Mouse (Mus musculus): ENCODE data around the gene Gcc1. TPM values are rescaled to one million over a fixed set of nuclear protein-coding genes. Genes with fewer than 3 reads are reported as not detected.
A peak's percentile ranks its signal among the peaks of the same experiment; 100 is the strongest.

Gene Gcc1
- polyA plus RNA-seq, 1 experiment, result 4.3 TPM

DNA sequence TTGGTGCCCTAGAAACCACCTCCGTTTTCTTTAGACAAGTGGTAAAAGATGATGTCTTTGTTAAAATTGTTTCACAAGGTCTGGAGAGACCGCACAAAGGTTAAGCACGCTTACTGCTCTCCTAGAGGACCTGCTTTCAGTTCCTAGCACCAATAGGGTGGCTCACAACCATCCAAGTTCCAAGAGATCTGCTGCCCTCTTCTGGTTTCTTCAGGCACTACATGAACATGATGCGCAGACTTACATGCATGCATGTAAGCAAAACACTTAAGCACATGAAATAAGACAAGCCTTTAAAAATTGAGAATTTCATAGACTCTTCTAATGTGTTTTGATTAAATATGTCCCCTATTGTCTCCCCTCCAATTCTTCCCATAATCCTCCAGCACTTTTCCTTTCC lies 28.4 kb downstream of the Gcc1 start:
- H3K27me3 ChIP-seq (replicated peaks), result peaks cover 47% of the 10 kb centered on the region
- peaks cover 13% of the 10 kb centered on the region for H3K4me1 ChIP-seq
- no peaks in the 10 kb centered on the region for H3K36me3 ChIP-seq (replicated peaks; ENCODE audit: low read length)
- peaks cover 28% of the 10 kb centered on the region for H3K9me3 ChIP-seq
- no peak overlapping the region for H3K4me3 ChIP-seq (replicated peaks)
- TF ChIP-seq FLI1 (IDR thresholded peaks at IDR 0.05; ENCODE audit: low read length) (no peak), GATA1 (IDR thresholded peaks at IDR 0.05; ENCODE audit: borderline replicate concordance, low read length) (no peak)

DNA sequence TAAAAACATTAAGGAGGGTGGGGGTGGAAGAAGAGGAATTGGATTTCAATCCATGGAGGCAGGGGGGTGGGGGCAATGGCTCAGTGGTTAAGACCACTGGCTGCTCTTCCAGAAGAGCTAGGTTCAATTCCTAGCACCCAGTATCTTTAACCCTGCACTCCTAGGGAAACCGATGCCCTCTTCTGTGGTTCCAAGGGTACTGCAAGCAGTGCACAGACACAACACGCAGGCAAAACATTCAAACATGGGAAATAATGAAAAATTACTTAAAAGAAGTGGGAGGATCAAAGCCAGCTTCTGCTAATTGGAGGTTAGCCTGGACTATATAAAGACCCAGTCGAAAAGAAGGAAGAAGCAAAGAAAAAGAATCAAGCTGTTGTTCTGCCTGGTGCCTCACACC lies 29.5 kb downstream of the Gcc1 start:
- TF ChIP-seq GATA1 (IDR thresholded peaks at IDR 0.05; ENCODE audit: borderline replicate concordance, low read length) (no peak), FLI1 (IDR thresholded peaks at IDR 0.05; ENCODE audit: low read length) (no peak)
- Histone ChIP-seq H3K4me3 (replicated peaks) (no peak overlapping the region), H3K36me3 (replicated peaks; ENCODE audit: low read length) (no peaks in the 10 kb centered on the region), H3K9me3 (peaks cover 18% of the 10 kb centered on the region), H3K27me3 (replicated peaks) (peaks cover 51% of the 10 kb centered on the region), H3K4me1 (peaks cover 13% of the 10 kb centered on the region)

DNA sequence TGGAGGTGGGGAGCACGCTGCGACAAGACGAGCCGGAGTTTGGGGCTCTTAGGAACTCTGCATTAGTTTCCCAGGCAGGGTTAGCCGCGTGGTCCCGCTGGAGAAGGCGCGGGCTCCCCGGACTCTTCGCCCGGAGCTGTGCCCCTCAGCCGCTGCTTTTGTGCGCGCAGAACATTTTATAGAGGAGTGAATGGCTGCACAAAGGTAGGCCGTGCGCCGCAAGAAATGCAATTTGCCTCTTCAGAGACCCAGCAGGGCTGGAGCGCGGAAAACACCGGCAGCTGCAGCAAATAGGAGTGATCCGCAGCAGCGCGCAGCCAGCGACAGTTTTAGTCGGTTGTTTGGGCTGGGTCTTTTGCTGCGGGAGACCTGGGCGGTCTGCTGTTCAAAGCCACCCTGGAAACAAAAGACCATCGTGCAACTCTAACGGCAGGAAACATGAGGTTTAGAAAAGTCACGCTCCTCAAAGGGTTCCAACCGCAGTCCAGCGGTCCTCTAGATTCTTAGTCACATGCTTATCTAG lies 30.4 kb downstream of the Gcc1 start, which contains the start of gene Zfp800:
TSS of gene Zfp800 (minus strand) at position 325 of the 523 bp plus-strand sequence.
- Histone ChIP-seq H3K4me1 (peaks cover 13% of the 10 kb centered on the region), H3K27me3 (replicated peaks) (peaks cover 51% of the 10 kb centered on the region), H3K9me3 (peaks cover 16% of the 10 kb centered on the region), H3K36me3 (replicated peaks; ENCODE audit: low read length) (no peaks in the 10 kb centered on the region), H3K4me3 (replicated peaks) (peak within 1 kb of the TSS; percentile 91)
- TF ChIP-seq FLI1 (IDR thresholded peaks at IDR 0.05; ENCODE audit: low read length) (no peak), GATA1 (IDR thresholded peaks at IDR 0.05; ENCODE audit: borderline replicate concordance, low read length) (no peak)

DNA sequence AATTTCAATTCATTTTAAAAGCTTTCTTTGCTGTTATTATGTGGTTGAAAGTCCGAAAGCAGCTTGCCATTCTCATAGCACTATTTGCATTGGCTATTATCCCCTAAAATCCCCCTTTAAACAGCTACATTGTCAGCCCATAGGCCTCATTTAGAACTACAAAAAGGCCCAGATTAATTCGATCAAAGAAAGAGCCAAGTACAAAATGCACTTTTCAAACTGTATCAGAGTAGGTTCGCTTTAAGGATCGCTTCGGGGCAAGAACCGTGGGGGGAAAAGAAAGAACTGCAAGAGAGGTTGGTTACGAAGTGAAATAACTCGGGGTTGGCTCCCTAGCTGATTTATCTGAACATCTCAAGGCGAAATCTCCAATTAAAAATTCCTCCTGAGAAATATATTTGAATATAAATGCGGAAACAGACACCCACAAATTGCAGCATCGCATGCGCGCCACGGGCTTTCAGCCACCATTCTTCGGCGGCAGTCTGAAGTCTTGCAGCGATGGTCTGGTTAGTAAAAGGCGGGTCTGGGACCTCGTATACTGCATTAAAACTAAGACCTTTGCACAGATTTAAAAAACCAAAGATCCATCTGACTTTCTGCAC lies 31.2 kb downstream of the Gcc1 start:
- peak overlapping the region; percentile 91 for H3K4me3 ChIP-seq (replicated peaks)
- peaks cover 13% of the 10 kb centered on the region for H3K4me1 ChIP-seq
- no peaks in the 10 kb centered on the region for H3K36me3 ChIP-seq (replicated peaks; ENCODE audit: low read length)
- H3K27me3 ChIP-seq (replicated peaks), result peaks cover 51% of the 10 kb centered on the region
- peaks cover 16% of the 10 kb centered on the region for H3K9me3 ChIP-seq
- TF ChIP-seq GATA1 (IDR thresholded peaks at IDR 0.05; ENCODE audit: borderline replicate concordance, low read length) (no peak), FLI1 (IDR thresholded peaks at IDR 0.05; ENCODE audit: low read length) (no peak)

DNA sequence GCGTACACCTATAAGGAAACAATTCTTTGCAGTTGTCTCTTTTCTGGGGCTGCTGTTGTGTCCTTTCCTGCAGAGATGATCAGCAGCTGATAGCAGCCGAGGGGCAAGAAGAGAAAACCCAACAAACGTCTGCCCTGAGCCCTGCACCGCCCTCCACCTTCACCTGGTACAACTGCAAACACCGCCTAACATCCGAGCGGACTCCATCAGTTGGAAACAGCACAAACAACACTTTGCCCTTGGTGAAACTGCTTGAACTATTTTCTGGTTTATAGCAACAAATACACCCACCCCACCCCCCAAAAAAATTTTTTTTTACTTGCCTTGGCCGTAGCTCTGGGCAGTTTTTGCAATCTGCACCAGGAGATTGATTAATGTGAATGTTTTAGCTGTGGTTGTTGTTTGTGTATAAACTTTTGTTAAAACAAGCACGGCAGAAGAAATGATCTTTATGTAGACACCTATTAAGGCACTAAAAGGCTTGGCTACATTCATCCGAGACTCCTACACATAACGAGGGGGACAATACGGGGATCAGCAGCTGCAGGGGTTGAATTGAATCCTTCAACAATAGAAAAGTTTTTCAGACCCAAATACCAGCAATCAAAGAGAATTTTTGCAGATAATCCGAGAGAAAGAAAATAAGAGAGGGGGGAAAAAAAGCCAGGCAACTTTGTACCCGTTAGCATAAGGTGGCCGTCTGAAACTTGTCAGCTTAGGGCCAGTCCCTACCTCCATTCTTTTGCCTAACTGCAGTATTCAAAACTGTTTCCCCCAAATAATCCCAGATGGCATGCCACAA lies 31.9 kb downstream of the Gcc1 start:
- Histone ChIP-seq H3K27me3 (replicated peaks) (peaks cover 48% of the 10 kb centered on the region), H3K4me3 (replicated peaks) (no peak overlapping the region), H3K4me1 (peaks cover 13% of the 10 kb centered on the region), H3K9me3 (peaks cover 16% of the 10 kb centered on the region), H3K36me3 (replicated peaks; ENCODE audit: low read length) (no peaks in the 10 kb centered on the region)
- no peak for TF ChIP-seq FLI1 (IDR thresholded peaks at IDR 0.05; ENCODE audit: low read length)
- TF ChIP-seq GATA1 (IDR thresholded peaks at IDR 0.05; ENCODE audit: borderline replicate concordance, low read length), result no peak

DNA sequence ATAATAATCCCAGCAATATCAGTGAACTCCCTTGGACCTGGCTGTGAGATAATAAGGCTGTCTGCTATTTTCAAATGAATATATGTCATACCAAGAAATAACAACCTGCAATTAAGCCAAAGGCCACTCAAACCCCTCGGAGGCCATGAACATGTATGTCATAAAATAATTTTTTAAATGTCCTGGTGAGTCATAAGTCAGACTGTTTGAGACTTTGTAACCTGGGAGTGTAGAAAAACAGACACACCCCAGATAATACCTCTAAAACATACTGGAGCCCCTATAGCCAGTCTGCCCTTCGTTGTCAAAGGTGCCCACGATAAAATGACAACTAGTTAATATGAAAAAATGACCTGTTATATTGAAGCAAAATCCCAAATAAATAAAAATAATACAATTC lies 39.2 kb downstream of the Gcc1 start:
- Histone ChIP-seq H3K36me3 (replicated peaks; ENCODE audit: low read length) (no peaks in the 10 kb centered on the region), H3K9me3 (no peaks in the 10 kb centered on the region), H3K4me3 (replicated peaks) (no peak overlapping the region), H3K4me1 (no peaks in the 10 kb centered on the region), H3K27me3 (replicated peaks) (peaks cover 2% of the 10 kb centered on the region)
- no peak for TF ChIP-seq GATA1 (IDR thresholded peaks at IDR 0.05; ENCODE audit: borderline replicate concordance, low read length)
- no peak for TF ChIP-seq FLI1 (IDR thresholded peaks at IDR 0.05; ENCODE audit: low read length)

DNA sequence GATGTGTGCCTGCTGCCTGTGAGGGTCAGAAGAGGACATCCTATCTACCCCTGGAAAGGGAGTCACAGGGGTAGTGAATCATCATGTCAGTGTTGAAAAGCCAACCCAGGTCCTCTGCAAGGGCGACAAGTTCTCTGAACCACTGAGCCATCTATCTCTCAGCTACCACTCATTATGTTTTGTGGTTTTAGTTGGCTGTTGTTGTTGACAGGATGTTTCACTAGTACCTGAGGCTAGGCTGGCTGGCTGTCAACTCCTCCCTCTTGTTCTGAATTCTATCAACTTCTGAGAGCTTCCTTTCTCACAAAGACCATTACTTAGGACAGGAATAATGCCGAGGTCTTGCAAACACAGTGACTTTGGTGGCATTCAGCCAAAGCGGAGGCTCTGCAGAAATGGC lies 43.0 kb downstream of the Gcc1 start:
- no peaks in the 10 kb centered on the region for H3K9me3 ChIP-seq
- H3K4me1 ChIP-seq, result no peaks in the 10 kb centered on the region
- no peaks in the 10 kb centered on the region for H3K27me3 ChIP-seq (replicated peaks)
- H3K36me3 ChIP-seq (replicated peaks; ENCODE audit: low read length), result no peaks in the 10 kb centered on the region
- H3K4me3 ChIP-seq (replicated peaks), result no peak overlapping the region
- TF ChIP-seq FLI1 (IDR thresholded peaks at IDR 0.05; ENCODE audit: low read length) (no peak), GATA1 (IDR thresholded peaks at IDR 0.05; ENCODE audit: borderline replicate concordance, low read length) (no peak)

DNA sequence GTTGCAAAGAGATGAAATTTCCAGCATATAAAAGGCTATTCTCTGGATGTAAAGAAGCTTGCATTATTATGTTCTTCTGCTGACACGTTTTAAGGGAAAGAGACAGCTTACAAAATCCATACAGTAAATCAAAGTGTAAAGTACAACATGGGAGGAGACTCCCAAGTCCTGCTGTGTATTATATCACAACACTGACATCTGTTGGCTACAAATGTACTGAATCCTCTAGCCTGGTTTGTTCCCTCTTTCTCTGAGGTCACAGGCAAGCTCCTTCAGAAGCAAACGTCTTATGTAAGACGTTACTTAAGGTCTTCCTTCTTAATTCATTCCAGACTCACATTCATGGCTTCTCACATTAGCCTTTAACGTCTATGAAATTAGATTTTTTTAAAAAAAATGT lies 46.2 kb downstream of the Gcc1 start:
- Histone ChIP-seq H3K4me3 (replicated peaks) (no peak overlapping the region), H3K9me3 (no peaks in the 10 kb centered on the region), H3K36me3 (replicated peaks; ENCODE audit: low read length) (no peaks in the 10 kb centered on the region), H3K27me3 (replicated peaks) (no peaks in the 10 kb centered on the region), H3K4me1 (no peaks in the 10 kb centered on the region)
- TF ChIP-seq FLI1 (IDR thresholded peaks at IDR 0.05; ENCODE audit: low read length) (no peak), GATA1 (IDR thresholded peaks at IDR 0.05; ENCODE audit: borderline replicate concordance, low read length) (no peak)

DNA sequence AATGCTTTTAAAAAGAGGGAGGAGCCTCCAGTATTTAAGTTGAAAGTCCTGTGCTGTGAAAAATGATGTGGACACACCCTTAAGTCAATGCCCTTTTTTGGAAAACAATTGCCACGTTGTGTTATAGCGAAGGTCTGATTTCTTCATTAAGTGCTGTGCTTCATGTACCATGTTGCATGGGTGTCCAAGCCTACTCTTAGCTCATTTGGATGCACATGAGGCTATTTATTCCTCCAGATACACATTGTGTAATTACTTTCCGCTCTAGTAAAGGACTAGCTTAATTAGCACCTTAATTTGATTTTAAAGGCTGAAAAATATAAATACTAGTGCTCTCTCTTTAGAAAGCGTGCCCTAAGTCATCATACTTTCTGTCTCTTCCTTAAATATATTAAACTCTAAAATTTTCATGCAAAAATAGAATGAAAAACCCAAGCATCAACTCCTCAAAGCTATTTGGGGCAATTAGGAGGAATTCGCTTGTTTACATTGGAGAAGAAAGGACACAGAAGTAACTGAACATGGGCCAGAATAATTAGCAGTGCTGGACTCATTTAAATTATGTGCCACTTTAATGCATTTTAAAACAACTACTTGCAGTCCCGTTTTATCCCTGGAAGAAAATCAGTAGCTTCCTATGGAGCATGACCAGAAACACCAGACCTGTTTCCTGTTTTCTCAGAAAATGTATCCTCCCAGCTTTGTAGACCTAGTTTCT lies 58.1 kb downstream of the Gcc1 start:
- H3K27me3 ChIP-seq (replicated peaks), result no peaks in the 10 kb centered on the region
- TF ChIP-seq FLI1 (IDR thresholded peaks at IDR 0.05; ENCODE audit: low read length) (no peak), GATA1 (IDR thresholded peaks at IDR 0.05; ENCODE audit: borderline replicate concordance, low read length) (no peak)
- H3K4me3 ChIP-seq (replicated peaks), result no peak overlapping the region
- H3K4me1 ChIP-seq, result no peaks in the 10 kb centered on the region
- no peaks in the 10 kb centered on the region for H3K36me3 ChIP-seq (replicated peaks; ENCODE audit: low read length)
- no peaks in the 10 kb centered on the region for H3K9me3 ChIP-seq
